Mouse (Mus musculus) induced T-regulatory cell, adult 2 months (primary cell): ENCODE results near the gene Nlgn1.
"Not testable (repeated sequence)": the region's sequence is repeated elsewhere in the genome, so short reads cannot be mapped to it uniquely, and the experiment has no call there.

Experiments
- DNase-seq: peaks from one replicate; pipeline ENCODE4 v3.0.0-alpha.2; 2012; ENCODE audit warnings: low read depth

Gene Nlgn1

GRCm38 (mm10) chr3:25645895-25646691 lies 686.2 kb downstream of the Nlgn1 start:
- no peak for DNase-seq

GRCm38 (mm10) chr3:25629198-25629597 lies 703.1 kb downstream of the Nlgn1 start:
- DNase-seq: no peak

GRCm38 (mm10) chr3:25606597-25606996 lies 725.7 kb downstream of the Nlgn1 start:
- no peak for DNase-seq

- no peak for DNase-seq
These were observed 734.7 kb downstream of the Nlgn1 start for GRCm38 (mm10) chr3:25597513-25597912.

GRCm38 (mm10) chr3:25575526-25575925 lies 756.7 kb downstream of the Nlgn1 start:
- no peak for DNase-seq

- no peak for DNase-seq
These were observed 757.4 kb downstream of the Nlgn1 start for GRCm38 (mm10) chr3:25574840-25575239.

GRCm38 (mm10) chr3:25558513-25558912 lies 773.7 kb downstream of the Nlgn1 start:
- DNase-seq: not testable (repeated sequence)

- DNase-seq: not testable (repeated sequence)
These were observed 783.2 kb downstream of the Nlgn1 start for GRCm38 (mm10) chr3:25549097-25549496.

- DNase-seq: not testable (repeated sequence)
These were observed 808.0 kb downstream of the Nlgn1 start for GRCm38 (mm10) chr3:25524236-25524635.

- DNase-seq: no peak
These were observed 869.2 kb downstream of the Nlgn1 start for GRCm38 (mm10) chr3:25463051-25463450.

- DNase-seq: no peak
These were observed 875.9 kb downstream of the Nlgn1 start for GRCm38 (mm10) chr3:25456250-25456860.

GRCm38 (mm10) chr3:25452314-25452713 lies 879.9 kb downstream of the Nlgn1 start:
- DNase-seq: no peak

- DNase-seq: no peak
These were observed 881.8 kb downstream of the Nlgn1 start for GRCm38 (mm10) chr3:25450471-25450870.

GRCm38 (mm10) chr3:25449356-25449755 lies 882.9 kb downstream of the Nlgn1 start:
- DNase-seq: no peak

- DNase-seq: no peak
These were observed 885.1 kb downstream of the Nlgn1 start for GRCm38 (mm10) chr3:25447181-25447580.

GRCm38 (mm10) chr3:25443657-25444056 lies 888.6 kb downstream of the Nlgn1 start:
- no peak for DNase-seq

- no peak for DNase-seq
These were observed 889.6 kb downstream of the Nlgn1 start for GRCm38 (mm10) chr3:25442617-25443016.

GRCm38 (mm10) chr3:25426931-25427330 lies 905.3 kb downstream of the Nlgn1 start:
- no peak for DNase-seq

GRCm38 (mm10) chr3:25412003-25412402 lies 920.3 kb downstream of the Nlgn1 start:
- no peak for DNase-seq
